Mouse (Mus musculus) right cerebral cortex, postnatal 36 days (tissue): Measurements from ENCODE around the gene Snapc3.

Experiments used
- DNase-seq, 2 experiments: peaks; one replicate each; pipeline ENCODE4 v3.0.0; 2022; ENCODE audit warnings: low spot score in 2 of 2, mixed read lengths in 1 of 2

The Snapc3 gene

DNA sequence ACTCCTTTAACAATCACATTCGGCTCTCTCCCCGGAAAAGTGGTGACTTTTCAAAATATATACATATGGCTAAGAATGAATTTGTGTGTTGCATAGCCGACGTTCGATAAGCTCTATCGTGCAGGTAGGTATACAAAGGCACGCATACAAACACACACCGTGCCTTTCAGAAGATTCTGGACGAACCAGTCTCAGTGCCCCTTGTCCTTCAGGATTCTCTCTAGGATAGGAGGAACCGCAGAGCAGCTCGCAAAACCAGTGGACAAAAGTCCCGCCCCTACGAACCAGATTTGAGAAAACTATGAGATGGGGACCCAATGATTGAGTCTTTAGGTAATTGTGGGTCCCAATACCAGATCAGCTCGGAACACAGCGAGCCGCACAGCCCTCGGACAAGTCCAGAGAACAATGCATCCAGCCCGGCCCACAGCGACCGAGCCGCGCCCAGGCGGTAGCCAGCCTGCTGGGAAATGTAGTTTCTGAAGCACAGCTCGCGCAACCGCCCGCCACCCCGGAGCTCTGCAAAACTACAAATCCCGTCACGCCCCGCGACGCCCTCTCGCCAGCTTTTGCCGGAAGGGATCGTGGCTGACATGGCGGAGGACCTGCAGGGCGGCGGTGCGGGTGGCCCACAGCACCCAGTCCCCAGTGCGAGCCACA is at the start of gene Snapc3:
Snapc3 (plus strand) TSS at position 565 of the 660 bp plus-strand sequence.
- DNase-seq, result peak; percentile 96 to 97

DNA sequence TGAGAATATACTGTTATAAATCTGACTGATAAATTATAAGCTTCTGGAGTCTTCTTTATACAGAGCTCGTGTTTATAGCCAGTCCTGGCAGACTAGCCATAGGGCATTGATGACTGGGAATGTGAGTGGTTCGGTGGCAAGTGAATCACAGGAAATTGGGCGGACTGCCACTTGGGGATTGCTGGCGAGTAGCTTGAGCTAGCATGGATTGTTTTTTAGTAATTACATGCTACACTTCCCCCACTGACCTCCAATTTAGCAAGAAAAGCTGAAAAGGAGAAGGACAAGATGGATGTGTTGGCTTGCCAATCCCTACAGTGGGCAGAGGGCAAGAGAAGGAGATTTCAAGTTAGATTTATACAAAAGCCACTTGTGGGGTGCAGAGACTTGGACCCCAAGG is 44.1 kb upstream of the Snapc3 start:
- no peak for DNase-seq

DNA sequence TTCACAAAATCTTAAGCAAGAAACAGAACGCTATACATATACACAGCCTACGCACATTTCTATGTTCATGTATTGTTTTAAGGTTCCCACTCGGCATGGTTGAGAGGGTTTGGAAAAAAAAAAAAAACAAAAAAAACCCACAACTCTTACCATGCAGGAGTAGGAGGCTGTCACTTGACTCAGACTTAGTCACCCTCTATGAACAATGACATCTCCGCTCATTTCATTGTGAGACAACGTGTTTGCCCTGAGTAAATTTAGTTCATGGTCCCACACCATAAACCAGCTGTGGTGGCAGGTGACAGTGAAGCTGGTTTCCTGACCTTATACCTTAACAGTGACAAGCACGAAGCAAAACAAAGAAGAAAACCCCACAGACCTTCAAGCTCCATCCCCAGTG is 41.9 kb upstream of the Snapc3 start:
- no peak for DNase-seq

DNA sequence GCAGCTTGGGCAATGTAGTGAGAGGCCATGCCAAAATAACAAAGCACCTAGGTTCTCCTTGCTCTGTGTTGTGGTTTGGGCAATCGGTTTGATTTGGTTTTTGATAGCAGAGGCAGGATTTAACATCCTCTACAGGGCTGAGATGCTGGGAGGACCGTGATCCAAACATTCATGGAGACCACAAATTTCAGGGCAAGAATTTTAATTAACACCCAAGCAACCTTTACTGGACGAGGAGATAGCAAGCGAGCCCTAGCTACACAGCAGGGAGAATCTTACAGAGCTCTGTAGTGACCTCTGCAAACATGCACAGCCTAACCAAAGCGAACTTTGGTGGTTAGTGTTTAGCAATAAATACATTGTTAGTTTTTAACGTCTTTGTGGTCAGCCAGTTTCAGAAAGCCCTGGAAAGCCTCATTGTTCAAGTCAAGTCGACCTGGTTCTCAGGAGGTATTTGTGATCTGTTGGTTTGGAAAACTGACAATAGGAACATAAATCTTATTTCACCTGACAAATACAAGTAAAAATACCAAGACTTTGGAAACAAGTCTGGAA is 41.0 kb upstream of the Snapc3 start:
- DNase-seq, result no peak

DNA sequence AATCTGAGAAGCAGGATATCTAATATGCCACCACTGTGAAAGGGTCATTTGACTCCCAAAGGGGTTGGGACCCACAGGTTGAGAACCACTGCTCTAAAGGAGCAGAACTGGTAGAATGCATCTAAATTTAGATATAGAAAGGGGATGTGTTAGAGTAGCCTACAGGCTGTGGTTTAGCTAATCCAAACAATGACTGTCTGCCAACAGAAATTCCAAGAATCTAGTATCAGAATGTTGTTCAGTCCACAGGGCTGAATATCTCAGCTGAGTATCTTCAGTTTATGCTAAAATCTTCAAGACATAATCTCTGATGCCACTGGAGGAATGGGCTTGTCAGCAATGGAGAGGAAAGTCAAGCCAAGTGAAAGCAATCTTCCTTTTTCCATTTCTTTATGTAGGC is 38.5 kb upstream of the Snapc3 start:
- DNase-seq, result no peak

DNA sequence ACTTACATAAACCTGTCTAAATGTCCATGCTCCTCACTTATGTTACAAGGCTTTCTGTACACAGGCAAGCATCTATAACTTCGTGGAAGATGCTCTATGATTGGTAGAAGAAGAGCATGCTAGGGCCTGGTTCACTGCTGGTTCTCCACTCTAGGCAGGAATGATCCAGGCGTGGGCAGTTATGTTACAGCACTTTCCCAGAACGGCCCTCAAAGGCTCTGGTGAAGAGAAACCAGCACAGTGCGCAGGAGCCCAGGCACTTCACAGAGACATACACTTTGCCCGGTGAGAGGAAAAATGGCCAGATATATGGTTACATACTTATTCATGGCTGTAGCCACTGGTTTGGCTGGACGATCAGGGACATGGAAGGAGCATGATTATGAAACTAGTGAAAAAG is 37.8 kb upstream of the Snapc3 start:
- DNase-seq, result no peak

DNA sequence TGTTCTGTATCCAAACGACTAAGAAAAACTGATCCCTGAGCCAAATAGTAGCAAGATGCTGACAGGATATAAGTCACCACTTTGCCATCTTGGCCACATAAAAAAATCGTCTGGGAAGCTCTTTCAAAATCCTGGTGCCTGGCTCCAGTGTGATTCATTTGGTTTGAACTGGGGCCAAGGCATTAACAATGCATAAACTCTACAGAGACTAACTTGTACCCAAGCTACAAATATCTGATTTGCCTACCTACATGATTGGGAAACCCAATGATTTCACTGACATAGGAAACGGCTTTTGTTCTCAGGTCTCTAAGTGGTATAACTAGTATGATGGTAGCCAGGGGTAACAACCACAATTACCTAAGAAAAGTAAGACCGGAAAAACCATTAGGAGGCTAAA is 37.3 kb upstream of the Snapc3 start:
- no peak for DNase-seq

DNA sequence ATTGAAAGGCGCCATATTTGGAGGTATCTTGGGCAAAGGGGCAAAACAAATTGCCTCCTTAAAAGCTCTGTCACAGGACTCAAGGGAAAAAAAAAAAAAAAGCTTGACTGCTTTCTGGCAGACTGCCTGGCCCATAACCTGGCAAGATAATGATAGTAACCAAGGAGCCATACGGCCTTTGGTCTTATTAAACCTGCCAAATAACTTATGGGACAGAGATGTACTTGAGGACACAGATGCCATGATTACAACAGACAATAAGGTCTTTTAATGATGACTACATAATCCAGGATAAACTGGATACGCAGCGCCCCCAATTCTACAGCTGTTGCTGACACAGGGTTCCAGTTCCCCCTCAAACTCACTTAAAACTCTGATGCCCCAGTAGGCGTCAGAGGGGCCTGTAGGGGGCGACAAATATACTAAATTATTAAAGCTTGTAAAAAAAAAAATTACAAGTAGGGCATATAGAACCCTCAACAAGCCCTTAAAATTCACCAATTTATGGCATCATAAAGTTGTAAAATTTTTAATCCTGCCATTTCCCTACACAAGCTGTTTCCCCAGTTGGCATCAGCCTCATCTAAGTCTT is 33.5 kb upstream of the Snapc3 start:
- DNase-seq, result no peak

DNA sequence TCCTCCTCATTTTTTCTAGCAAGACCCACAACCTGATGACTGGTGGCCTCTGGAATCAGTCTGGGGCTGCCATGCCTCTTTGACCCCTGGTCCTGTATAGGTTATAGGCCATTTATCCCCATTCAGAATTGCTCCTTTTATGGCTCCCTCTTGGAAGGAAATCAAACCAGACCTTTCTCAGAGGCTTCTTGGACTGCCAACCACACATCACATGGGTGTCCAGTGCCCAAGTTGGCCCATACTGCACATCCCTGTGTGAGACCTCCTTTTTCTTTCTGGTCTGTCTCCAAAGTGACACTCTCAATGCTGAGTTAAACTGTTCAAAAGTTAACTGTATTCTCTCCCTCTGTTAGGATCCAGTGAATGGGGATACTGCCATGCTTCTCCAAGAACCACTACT is 32.4 kb upstream of the Snapc3 start:
- DNase-seq, result no peak

DNA sequence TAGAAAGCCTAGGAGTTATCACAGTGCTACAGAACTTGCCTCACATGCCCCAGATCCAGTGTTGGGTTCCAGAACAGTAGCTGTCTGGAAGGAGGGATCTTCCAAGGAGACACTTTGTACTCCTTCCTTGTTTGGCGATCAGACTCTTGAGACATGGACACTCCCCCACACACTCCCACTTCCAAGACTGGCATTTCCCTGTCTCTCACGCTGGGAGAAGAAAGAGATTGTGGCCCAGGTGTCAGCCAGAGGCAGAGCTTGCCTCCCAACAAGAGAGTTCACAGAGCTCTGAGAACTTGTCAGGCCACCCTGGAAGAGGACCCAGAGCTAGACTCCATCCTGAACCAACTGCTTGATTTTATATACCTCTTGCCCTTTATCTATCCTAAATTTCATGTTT is 27.0 kb upstream of the Snapc3 start:
- DNase-seq, result no peak

DNA sequence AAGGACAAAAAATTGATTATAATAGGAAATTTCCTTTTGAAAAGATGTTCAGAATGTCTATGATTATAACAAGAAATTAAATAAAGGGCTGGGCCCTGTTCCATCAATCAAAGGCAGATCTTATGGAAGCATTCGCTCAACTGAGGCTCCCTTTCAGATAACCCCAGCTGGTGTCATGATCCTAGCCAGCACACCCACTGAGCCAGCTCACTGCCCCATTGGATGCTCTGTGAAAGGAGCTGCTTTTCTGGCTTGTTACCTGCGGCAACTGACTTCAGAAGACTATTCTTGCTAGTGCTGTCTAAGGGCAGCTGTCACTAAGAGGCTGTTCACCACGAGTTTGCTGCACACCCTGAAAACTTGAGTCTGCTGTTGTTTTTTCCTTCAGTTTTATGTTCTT is 25.6 kb upstream of the Snapc3 start:
- no peak for DNase-seq

DNA sequence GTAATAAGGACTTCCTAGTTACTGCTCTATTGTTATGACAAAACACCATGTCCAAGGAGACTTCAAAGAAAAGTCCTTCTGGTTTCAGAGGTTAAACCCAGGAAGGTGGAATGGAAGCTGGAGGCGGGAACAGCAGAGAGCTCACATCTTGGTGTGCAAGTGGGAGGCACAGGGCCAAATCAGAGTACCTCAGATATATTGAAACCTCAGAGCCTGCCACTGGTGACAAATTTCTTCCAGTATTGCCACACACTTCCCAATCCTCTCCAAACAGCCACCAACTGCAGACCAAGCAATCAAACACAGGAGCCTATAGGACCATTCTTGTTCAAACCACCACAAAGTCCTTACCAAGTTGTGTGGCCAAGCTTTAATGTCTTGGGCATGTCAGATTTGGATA is 23.8 kb upstream of the Snapc3 start:
- no peak for DNase-seq

DNA sequence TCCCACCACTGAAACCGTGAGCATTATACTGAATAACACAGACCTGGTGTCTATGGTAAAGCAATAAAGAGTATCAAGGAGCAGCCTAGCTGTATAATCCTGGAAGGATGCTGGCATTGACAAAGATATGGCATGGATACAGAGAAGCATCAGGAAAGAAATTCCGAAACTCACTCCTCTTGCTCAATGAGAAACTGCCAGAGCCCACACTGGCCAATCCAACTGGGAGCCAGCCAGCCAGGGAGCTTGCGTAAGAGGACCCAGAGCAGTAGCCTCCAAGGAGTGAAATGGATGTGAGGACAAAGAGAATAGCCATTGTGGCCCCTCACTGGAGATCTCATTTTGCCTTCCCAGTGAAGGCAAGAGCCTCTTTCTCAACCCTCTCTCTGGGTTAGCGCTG is 21.2 kb upstream of the Snapc3 start:
- no peak for DNase-seq

DNA sequence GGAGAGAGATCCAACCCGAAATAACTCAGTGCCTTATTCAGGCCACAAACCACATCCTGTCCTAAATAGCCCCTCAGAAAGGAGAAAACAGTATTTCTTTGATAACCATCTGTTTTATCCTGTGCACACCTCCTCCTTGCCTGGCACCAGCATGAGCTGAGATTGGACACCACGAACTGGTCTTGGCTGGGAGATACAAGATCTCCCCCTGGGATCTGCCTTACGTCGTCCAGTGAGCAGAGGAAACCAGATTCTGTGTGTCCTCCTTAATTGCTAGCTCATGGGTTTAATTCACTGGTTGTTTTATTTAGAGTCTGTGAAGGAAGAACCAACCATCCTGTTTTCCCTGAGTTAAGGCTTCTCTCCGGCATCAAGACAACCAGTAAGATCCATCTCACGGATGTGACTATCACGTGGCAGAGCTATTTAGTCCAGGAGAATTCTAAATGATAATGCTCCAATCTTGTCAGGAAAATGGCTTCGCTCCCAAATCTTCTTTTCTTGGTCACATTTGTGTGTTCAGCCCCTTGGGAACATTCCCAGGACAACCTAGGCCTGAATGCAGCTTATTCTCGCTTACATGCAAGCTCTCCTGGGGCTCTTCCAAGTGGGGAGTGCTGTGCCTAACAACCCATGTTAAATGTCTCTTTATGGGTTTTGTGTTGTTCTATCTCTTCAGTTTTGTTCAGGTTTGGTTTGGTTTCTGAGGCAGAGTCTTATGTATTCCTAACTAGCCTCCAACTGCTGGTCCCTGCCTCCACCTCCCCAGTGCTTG is 20.3 kb upstream of the Snapc3 start:
- no peak for DNase-seq

DNA sequence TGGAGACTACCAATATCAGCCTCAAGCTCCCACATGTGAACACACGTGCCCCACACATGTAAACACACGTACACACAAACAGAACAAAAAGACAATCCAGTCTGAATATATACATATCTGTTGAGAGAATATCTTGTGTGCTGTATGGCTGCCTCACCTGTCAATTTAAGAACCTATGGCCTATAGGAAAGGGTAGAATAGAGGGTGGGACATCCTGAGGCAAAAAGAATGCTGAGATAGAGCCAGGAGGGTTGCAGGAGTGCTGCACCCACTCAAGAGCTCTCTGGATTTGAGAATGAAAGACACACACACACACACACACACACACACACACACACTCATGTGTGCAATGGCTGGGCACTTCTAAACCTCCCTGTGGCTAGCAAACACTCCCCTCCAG is 19.0 kb upstream of the Snapc3 start:
- DNase-seq, result no peak

DNA sequence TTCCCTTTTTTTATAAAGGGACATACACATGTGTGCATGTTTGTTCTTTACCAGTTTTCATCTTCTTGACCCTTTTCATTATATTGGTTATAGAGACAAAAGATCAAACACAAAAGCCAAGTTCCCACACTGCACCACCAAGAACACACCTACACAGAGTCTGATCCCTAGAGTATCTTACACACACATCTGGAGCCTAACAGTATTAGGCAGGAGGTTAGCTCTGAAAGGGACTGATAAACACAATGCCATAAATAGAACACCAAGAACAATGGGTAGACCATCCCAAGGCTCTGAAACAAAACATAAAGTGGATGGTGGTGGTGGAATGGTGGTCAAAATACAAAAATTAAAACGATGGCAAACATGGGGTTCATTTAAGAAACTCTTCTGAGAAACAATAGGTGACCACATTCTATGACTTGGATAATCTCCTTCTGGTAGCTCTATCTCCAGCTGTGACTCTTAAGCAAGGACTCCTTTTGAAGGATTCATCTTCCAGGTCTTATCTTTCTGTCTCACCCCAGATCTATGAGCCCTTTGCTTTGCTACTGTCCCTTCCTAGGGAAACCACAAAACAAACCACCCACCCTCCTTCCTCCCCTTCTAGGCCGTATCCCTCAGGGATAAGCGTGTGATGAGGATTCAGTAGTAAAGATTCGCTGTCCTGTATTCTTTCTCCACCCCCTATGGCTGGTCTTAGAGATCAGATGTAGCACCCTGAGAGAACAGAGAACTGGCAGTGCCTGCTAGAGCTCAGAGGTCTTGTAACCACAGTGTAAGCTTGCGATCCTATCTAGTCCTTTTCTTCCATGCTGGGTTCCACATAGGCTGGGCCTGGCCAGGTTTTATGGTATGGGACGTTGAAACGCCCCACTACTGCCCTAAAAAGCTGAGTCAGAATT is 16.6 kb upstream of the Snapc3 start:
- no peak for DNase-seq

DNA sequence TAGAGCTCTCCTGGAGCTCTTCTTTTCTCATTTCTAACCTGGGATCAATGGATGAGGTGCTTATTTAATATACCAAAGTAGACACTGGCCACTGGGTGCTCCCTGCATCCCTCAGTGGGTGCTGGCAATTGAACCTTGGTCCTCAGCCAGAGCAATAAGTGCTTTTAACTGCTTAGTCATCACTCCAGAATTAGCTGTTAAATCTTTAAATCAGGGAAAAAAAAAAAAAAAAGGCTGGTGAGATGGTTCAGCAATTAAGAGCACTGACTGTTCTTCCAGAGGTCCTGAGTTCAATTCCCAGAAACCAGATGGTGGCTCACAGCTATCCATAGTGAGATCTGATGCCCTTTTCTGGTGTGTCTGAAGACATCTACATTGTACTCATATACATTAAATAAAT is 15.8 kb upstream of the Snapc3 start:
- no peak for DNase-seq

DNA sequence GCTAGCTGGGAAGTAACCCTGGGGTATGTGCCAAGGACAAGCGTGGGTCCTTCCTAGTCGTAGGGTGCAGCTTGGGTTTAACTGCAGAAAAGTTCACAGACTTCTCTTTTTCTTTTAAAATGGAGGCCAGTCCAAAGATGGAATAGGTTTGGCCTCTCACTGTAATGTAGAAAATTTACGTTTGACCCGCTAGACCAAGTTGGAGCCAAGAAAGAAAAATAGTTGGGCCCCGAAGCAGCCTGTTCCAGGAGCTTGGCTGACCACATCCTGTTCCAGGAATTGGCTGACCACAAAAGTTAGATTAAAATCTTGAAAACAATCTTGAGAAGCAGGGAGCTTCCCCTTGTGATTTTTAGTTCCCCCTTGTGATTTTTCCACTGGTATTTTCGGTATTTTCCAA is 9.8 kb upstream of the Snapc3 start:
- DNase-seq, result no peak

DNA sequence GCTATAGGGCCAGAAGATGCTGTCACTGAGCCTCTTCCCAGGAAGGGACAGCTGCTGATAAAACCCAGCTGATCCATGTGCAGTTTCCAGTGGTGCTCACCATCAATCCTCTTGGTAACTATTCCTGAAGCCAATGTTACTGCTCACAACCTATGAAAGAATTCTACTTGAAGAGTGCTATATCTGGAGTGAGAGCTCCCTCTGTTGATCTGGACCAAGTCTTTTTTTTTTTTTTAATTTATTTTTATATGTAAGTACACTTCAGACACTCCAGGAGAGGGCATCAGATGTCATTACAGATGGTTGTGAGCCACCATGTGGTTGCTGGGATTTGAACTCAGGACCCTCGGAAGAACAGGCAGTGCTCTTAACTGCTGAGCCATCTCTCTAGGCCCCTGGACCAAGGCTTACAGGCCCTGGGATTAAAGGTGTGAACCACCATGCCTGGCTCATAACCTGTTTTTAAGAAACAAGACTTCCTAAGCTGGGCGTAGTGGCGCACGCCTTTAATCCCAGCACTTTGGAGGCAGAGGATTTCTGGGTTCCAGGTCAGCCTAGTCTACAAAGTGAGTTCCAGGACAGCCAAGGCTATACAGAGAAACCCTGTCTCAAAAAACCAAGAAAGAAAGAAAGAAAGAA is 7.5 kb upstream of the Snapc3 start:
- no peak for DNase-seq

DNA sequence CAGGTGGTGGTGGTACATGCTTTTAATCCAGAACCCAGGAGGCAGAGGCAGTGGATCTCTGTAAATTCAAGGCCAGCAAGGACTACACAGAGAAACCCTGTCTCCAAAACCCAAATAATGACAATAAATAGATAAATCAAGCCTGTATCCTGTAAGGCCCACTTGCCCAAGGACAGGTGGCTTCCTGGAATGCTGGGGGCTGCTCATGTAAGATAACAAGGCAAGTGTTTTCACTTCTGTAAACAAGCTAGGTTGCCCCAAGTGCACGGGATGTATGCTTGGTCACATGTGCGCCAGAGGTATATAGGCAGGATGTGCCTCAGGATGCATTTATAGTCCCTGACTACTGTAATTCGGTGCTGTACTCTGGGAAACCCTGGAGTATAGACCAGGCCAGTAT is 5.5 kb upstream of the Snapc3 start:
- DNase-seq, result no peak

DNA sequence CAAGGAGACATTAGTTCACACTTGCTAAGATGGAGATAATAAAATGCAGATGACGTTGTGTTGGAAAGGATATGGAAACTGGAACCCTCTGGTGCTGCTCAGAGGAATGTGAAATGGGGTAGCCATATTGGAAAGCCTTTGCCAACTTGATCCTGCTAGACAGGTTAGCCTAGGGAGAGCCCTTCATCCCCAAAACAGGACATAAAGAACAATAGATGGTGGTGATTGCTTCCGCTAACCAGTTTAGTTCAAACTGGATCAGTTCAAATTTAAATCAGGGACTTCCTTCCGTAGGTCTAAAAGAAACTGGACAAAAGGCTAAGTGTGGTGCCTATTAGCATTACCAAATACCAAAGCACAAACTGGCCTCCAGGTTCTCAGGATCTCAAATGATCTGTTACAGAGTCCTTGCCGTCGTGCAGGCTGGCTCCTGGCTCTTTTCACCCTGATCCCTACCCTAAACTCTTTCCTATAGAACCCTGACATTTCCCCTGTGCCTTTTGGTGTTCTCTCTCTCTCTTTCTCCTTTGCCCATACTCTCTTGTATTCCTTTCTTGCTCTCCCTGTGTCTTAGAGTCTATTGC is 3.2 kb upstream of the Snapc3 start:
- no peak for DNase-seq
